Comparison of ENCODE assay signal across 18 mouse cellular contexts in the genomic region with DNA sequence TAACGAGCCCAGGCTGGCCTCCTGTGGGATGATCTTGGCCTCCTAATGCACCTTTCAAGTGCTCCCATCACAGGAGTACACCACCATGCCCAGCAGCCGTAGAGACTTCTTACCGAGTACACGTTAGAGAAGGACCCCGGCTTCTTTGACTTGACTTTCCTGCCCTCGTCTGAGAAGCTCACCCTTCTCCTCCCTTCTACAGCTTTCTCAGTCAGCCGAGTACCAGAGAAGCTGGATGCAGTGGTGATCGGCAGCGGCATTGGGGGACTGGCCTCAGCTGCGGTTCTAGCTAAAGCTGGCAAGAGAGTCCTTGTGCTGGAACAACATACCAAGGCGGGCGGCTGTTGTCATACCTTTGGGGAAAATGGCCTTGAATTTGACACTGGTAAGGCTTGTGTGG.
"Had no signal": no experiment of that assay in that cellular context is flagged by ENCODE, and none has a peak within 500 bp of the region (broad histone marks: within the 10 kb centered on the region; RNA-seq: fewer than 3 reads in every experiment).

No protein-coding gene starts in this region.

- H3K9me3 ChIP-seq: midbrain, embryonic 10.5 days; midbrain, embryonic 12.5 days; neural tube, embryonic 13.5 days; neural tube, embryonic 15.5 days had no signal

- H3K27me3 ChIP-seq: midbrain, embryonic 12.5 days; neural tube, embryonic 13.5 days; neural tube, embryonic 15.5 days had no signal

- H3K27ac ChIP-seq: midbrain, embryonic 10.5 days; midbrain, embryonic 12.5 days; neural tube, embryonic 13.5 days; neural tube, embryonic 15.5 days had no signal

- DNase-seq: lung, adult 18-20 months; lung, embryonic 14.5 days; lung, postnatal 10 days; midbrain, embryonic 14.5 days; retina, postnatal 1 day; right cerebral cortex, adult 18-20 months; right cerebral cortex, postnatal 25 days; right cerebral cortex, postnatal 4 days; spleen, adult 18-20 months; thymus, adult 18-20 months; thymus, postnatal 14 days; thymus, postnatal 36 days had no signal

- H3K4me2 ChIP-seq: lung, embryonic 14.5 days; midbrain, embryonic 12.5 days; neural tube, embryonic 13.5 days; neural tube, embryonic 15.5 days had no signal

- H3K4me3 ChIP-seq: midbrain, embryonic 10.5 days; midbrain, embryonic 12.5 days; myocyte; neural tube, embryonic 13.5 days; neural tube, embryonic 15.5 days had no signal

- ATAC-seq: midbrain, embryonic 16.5 days had no signal

- H3K9ac ChIP-seq: lung, embryonic 14.5 days; midbrain, embryonic 12.5 days; neural tube, embryonic 13.5 days; neural tube, embryonic 15.5 days had no signal
